Mouse (Mus musculus): ENCODE data around the gene Padi3. TPM values are rescaled to one million over a fixed set of nuclear protein-coding genes. Genes with fewer than 3 reads are reported as not detected.

Gene Padi3
- polyA plus RNA-seq (2012; rRNA removed) (0.11 and 0.17 TPM in 2 replicates), polyA plus RNA-seq (2014; fragmentation: Nextera tagmentation; extraction: Ambion mirVana) (0.13 and 0.25 TPM in 2 replicates)

- Histone ChIP-seq H3K4me1 (replicated peaks; ENCODE audit: control insufficient read depth in 2 of 2, insufficient read depth in 2 of 2, low read length in 1 of 2) (peaks cover 18 to 32% of the 10 kb centered on the region in 2 experiments), H3K27me3 (ENCODE audit: control insufficient read depth, insufficient read depth, low read length) (no peaks in the 10 kb centered on the region)
- ATAC-seq (ENCODE audit: insufficient read depth): peak; percentile 36; the same call in 1 of the 2 replicates
These were observed at the start of gene Padi3 for GRCm38 (mm10) chr4:140810458-140811260. Gene Padi3 (minus strand): TSS chr4:140810648.

GRCm38 (mm10) chr4:140859291-140859690, 48.8 kb upstream of the Padi3 start:
- ATAC-seq (ENCODE audit: insufficient read depth) (no peak), DNase-seq (ENCODE audit: low read depth in 3 of 3, low spot score in 3 of 3) (peak in 1 of 3 experiments; percentile 53)
- Histone ChIP-seq H3K9me3 (ENCODE audit: control insufficient read depth, low read length) (no peaks in the 10 kb centered on the region), H3K27me3 (ENCODE audit: control insufficient read depth, insufficient read depth, low read length) (no peaks in the 10 kb centered on the region), H3K4me2 (ENCODE audit: low read depth) (peak overlapping the region; percentile 56), H3K27ac (peak overlapping the region; percentile 80), H3K4me1 (replicated peaks; ENCODE audit: control insufficient read depth in 2 of 2, insufficient read depth in 2 of 2, low read length in 1 of 2) (peaks cover 60 to 72% of the 10 kb centered on the region in 2 experiments), H3K4me3 (ENCODE audit: insufficient read depth in 1 of 2, low read depth in 2 of 2, low read length in 2 of 2) (peak overlapping the region in 1 of 2 experiments; percentile 4; a peak in 1 of 4 replicates), H3K36me3 (replicated peaks; ENCODE audit: control insufficient read depth, insufficient read depth, low read depth) (no peaks in the 10 kb centered on the region), H3K9ac (replicated peaks) (peak overlapping the region; percentile 54)
- no peak for TF ChIP-seq CTCF (IDR thresholded peaks at IDR 0.05; ENCODE audit: low read depth)
- no peak for TF ChIP-seq EP300 (IDR thresholded peaks at IDR 0.05; ENCODE audit: low read depth)
- 42% methylated on average over 11 of the region's 11 CpGs for whole genome bisulfite sequencing (ENCODE audit: insufficient replicate concordance)

More at GRCm38 (mm10) chr4:140810458-140811260, at the start of gene Padi3:
- no peak for DNase-seq (ENCODE audit: low read depth in 3 of 3, low spot score in 3 of 3)
- Histone ChIP-seq H3K4me2 (ENCODE audit: low read depth) (no peak within 1 kb of the TSS), H3K27ac (no peak within 1 kb of the TSS), H3K36me3 (replicated peaks; ENCODE audit: control insufficient read depth, insufficient read depth, low read depth) (no peaks in the 10 kb centered on the region), H3K4me3 (ENCODE audit: insufficient read depth in 1 of 2, low read depth in 2 of 2, low read length in 2 of 2) (no peak within 1 kb of the TSS), H3K9me3 (ENCODE audit: control insufficient read depth, low read length) (no peaks in the 10 kb centered on the region), H3K9ac (replicated peaks) (no peak within 1 kb of the TSS)
- 60% methylated on average over 16 of the region's 16 CpGs for WGBS (ENCODE audit: insufficient replicate concordance)
- TF ChIP-seq CTCF (IDR thresholded peaks at IDR 0.05; ENCODE audit: low read depth): 0 out of 2 replicates have a peak, but pooled peaks have one; percentile 10
- no peak for TF ChIP-seq EP300 (IDR thresholded peaks at IDR 0.05; ENCODE audit: low read depth)

GRCm38 (mm10) chr4:140857813-140858212, 47.4 kb upstream of the Padi3 start:
- no peak for DNase-seq (ENCODE audit: low read depth in 3 of 3, low spot score in 3 of 3)
- no peak overlapping the region for H3K4me2 ChIP-seq (ENCODE audit: low read depth)
- no peak overlapping the region for H3K4me3 ChIP-seq (ENCODE audit: insufficient read depth in 1 of 2, low read depth in 2 of 2, low read length in 2 of 2)
- peaks cover 75 to 86% of the 10 kb centered on the region in 2 experiments for H3K4me1 ChIP-seq (replicated peaks; ENCODE audit: control insufficient read depth in 2 of 2, insufficient read depth in 2 of 2, low read length in 1 of 2)
- H3K9ac ChIP-seq (replicated peaks): no peak overlapping the region
- 83% methylated on average over 7 of the region's 7 CpGs for WGBS (ENCODE audit: insufficient replicate concordance)
- H3K27ac ChIP-seq: no peak overlapping the region
- H3K9me3 ChIP-seq (ENCODE audit: control insufficient read depth, low read length): no peaks in the 10 kb centered on the region
- no peak for ATAC-seq (ENCODE audit: insufficient read depth)
- no peaks in the 10 kb centered on the region for H3K36me3 ChIP-seq (replicated peaks; ENCODE audit: control insufficient read depth, insufficient read depth, low read depth)
- TF ChIP-seq EP300 (IDR thresholded peaks at IDR 0.05; ENCODE audit: low read depth): no peak
- no peak for TF ChIP-seq CTCF (IDR thresholded peaks at IDR 0.05; ENCODE audit: low read depth)
- H3K27me3 ChIP-seq (ENCODE audit: control insufficient read depth, insufficient read depth, low read length): no peaks in the 10 kb centered on the region

- no peak overlapping the region for H3K27ac ChIP-seq
- H3K4me3 ChIP-seq (ENCODE audit: insufficient read depth in 1 of 2, low read depth in 2 of 2, low read length in 2 of 2): no peak overlapping the region
- no peak overlapping the region for H3K4me2 ChIP-seq (ENCODE audit: low read depth)
- DNase-seq (ENCODE audit: low read depth in 3 of 3, low spot score in 3 of 3): no peak
- no peaks in the 10 kb centered on the region for H3K9me3 ChIP-seq (ENCODE audit: control insufficient read depth, low read length)
- H3K4me1 ChIP-seq (replicated peaks; ENCODE audit: control insufficient read depth in 2 of 2, insufficient read depth in 2 of 2, low read length in 1 of 2): peaks cover 68 to 81% of the 10 kb centered on the region in 2 experiments
- H3K36me3 ChIP-seq (replicated peaks; ENCODE audit: control insufficient read depth, insufficient read depth, low read depth): no peaks in the 10 kb centered on the region
- ATAC-seq (ENCODE audit: insufficient read depth): no peak
- WGBS (ENCODE audit: insufficient replicate concordance): 67% methylated on average over 5 of the region's 5 CpGs
- H3K9ac ChIP-seq (replicated peaks): no peak overlapping the region
- no peaks in the 10 kb centered on the region for H3K27me3 ChIP-seq (ENCODE audit: control insufficient read depth, insufficient read depth, low read length)
- TF ChIP-seq CTCF (IDR thresholded peaks at IDR 0.05; ENCODE audit: low read depth) (no peak), EP300 (IDR thresholded peaks at IDR 0.05; ENCODE audit: low read depth) (no peak)
These were observed 46.6 kb upstream of the Padi3 start for GRCm38 (mm10) chr4:140857041-140857440.

- Histone ChIP-seq H3K4me2 (ENCODE audit: low read depth) (peak overlapping the region; percentile 55), H3K9me3 (ENCODE audit: control insufficient read depth, low read length) (no peaks in the 10 kb centered on the region), H3K4me3 (ENCODE audit: insufficient read depth in 1 of 2, low read depth in 2 of 2, low read length in 2 of 2) (no peak overlapping the region), H3K9ac (replicated peaks) (peak overlapping the region; percentile 64), H3K36me3 (replicated peaks; ENCODE audit: control insufficient read depth, insufficient read depth, low read depth) (no peaks in the 10 kb centered on the region), H3K27me3 (ENCODE audit: control insufficient read depth, insufficient read depth, low read length) (no peaks in the 10 kb centered on the region), H3K27ac (peak overlapping the region; percentile 94), H3K4me1 (replicated peaks; ENCODE audit: control insufficient read depth in 2 of 2, insufficient read depth in 2 of 2, low read length in 1 of 2) (peaks cover 55 to 67% of the 10 kb centered on the region in 2 experiments)
- peak; percentile 85 to 87 (median 87) for DNase-seq (ENCODE audit: low read depth in 3 of 3, low spot score in 3 of 3)
- no peak for TF ChIP-seq CTCF (IDR thresholded peaks at IDR 0.05; ENCODE audit: low read depth)
- TF ChIP-seq EP300 (IDR thresholded peaks at IDR 0.05; ENCODE audit: low read depth): peak; percentile 95
- WGBS (ENCODE audit: insufficient replicate concordance): 56% methylated on average over 10 of the region's 10 CpGs
- ATAC-seq (ENCODE audit: insufficient read depth): peak; percentile 88
These were observed 44.7 kb upstream of the Padi3 start for GRCm38 (mm10) chr4:140855151-140855550.
